Mouse (Mus musculus): ENCODE measurements around the gene Gcnt2.

- TF ChIP-seq POLR2A (IDR thresholded peaks at IDR 0.05; ENCODE audit: low read depth, low read length), result no peak
- no peak for TF ChIP-seq CTCF (IDR thresholded peaks at IDR 0.05; ENCODE audit: extremely low read depth, insufficient read depth, insufficient read length, insufficient replicate concordance)
These were observed 146.7 kb downstream of the Gcnt2 start for GRCm38 (mm10) chr13:41006244-41006643.

Data from spleen, adult 2 months (tissue).